Mouse (Mus musculus) liver, embryonic 16.5 days (tissue): Measurements from ENCODE around the gene Tgfb1. TPM values are rescaled to one million over a fixed set of nuclear protein-coding genes. Genes with fewer than 3 reads are reported as not detected.

Source experiments
- ATAC-seq: fragments of 200-750 bp; cut with Nextera tagmentation; 2 replicates; pipeline ENCODE4 v1.8.0; 2017; ENCODE audit warnings: low read depth, mild to moderate bottlenecking, moderate number of reproducible peaks, moderate library complexity
- H3K27ac ChIP-seq: fragments of 300-500 bp; sonication (generic); 2 replicates; pipeline ENCODE4 v1.5.1; 2014; ENCODE audit warnings: mild to moderate bottlenecking, low read length
- H3K27me3 ChIP-seq: fragments of 300-500 bp; sonication (generic); 2 replicates; pipeline ENCODE4 v1.6.1; 2014; ENCODE audit warnings: low read depth, low read length, mixed read lengths; ENCODE audit not compliant: control insufficient read depth, insufficient read depth
- H3K36me3 ChIP-seq: fragments of 300-500 bp; sonication (generic); 2 replicates; pipeline ENCODE4 v1.6.1; 2014; ENCODE audit warnings: mild to moderate bottlenecking; ENCODE audit not compliant: control insufficient read depth, insufficient read depth
- H3K4me1 ChIP-seq: fragments of 300-500 bp; sonication (generic); 2 replicates; pipeline ENCODE4 v1.6.1; 2014; ENCODE audit warnings: low read depth, low read length, mixed read lengths; ENCODE audit not compliant: control insufficient read depth
- H3K4me2 ChIP-seq: fragments of 300-500 bp; sonication (generic); 2 replicates; pipeline ENCODE4 v1.6.1; 2014; ENCODE audit warnings: low read depth, low read length, mixed read lengths
- H3K4me3 ChIP-seq: fragments of 300-500 bp; sonication (generic); 2 replicates; pipeline ENCODE4 v1.5.1; 2014; ENCODE audit warnings: low read depth, mild to moderate bottlenecking, low read length
- H3K9ac ChIP-seq: fragments of 300-500 bp; sonication (generic); 2 replicates; pipeline ENCODE4 v1.6.1; 2014; ENCODE audit warnings: low read depth, low read length
- H3K9me3 ChIP-seq: fragments of 300-500 bp; sonication (generic); replicated peaks from 2 replicates; pipeline ENCODE4 v1.6.1; 2016; ENCODE audit warnings: low read length; ENCODE audit not compliant: control insufficient read depth
- WGBS: fragments of 180-500 bp; shearing (Covaris S2); extraction: QIAGEN DNeasy Blood & Tissue Kit; methylation state at CpG from one replicate; pipeline ENCODE4 v1.1.7; 2014; ENCODE audit not compliant: insufficient replicate concordance; 5-methylcytosine and 5-hydroxymethylcytosine counted together
- polyA plus RNA-seq: library from polyadenylated mRNA; unstranded; fragments of >200 nt; fragmentation: Nextera tagmentation; extraction: Ambion mirVana; gene quantifications from 2 replicates; pipeline ENCODE4 v1.2.1, GENCODE M21; 2015

Gene Tgfb1
- polyA plus RNA-seq, 1 experiment from 2014 or later, result 4.1 TPM

GRCm38 (mm10) chr7:25729862-25730261 lies 43.1 kb downstream of the Tgfb1 start:
- Histone ChIP-seq H3K4me2 (no peak overlapping the region), H3K27me3 (no peaks in the 10 kb centered on the region), H3K36me3 (peaks cover 89% of the 10 kb centered on the region), H3K27ac (no peak overlapping the region), H3K9ac (no peak overlapping the region), H3K9me3 (no peaks in the 10 kb centered on the region), H3K4me3 (no peak overlapping the region), H3K4me1 (no peaks in the 10 kb centered on the region)
- WGBS, result 68% methylated on average over 2 of the region's 2 CpGs
- no peak for ATAC-seq

DNA sequence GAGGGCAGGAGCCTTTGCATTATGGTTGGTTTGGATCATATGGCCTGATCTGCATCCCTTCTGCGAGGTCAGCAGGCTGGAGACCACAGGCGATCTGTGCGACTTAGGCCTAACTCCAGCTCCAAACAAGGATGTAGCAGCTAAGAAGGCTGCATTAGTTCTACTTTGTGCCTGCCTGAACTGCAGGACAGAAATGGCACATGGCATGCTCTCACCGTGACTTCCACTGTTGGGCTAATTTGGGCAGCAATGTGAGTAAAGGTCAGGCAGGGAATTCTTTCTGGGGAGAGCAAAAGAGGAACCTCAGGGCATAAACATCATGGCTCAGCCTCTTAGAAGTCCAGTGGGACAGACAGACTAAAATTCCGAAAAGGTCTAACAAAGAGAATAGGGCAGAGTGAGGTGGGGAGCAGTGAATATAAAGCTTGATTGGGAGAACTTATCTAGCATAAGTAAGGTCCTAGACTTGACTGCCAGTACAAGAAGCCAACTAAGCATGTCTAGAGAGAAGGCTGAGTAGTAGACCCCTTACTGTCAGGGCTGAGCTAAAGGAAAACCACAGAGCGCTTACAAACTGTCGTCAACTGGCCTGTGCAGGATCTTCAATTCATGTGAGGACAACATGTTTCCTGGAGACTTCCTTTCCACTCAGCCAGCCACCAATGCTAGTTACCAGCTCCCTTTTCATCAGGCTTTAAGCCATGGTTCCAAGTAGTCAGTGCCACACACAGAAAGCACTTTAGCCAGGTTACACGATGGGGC lies 44.7 kb downstream of the Tgfb1 start:
- Histone ChIP-seq H3K4me3 (no peak overlapping the region), H3K27ac (no peak overlapping the region)
- 61% methylated on average over 8 of the region's 8 CpGs for WGBS

DNA sequence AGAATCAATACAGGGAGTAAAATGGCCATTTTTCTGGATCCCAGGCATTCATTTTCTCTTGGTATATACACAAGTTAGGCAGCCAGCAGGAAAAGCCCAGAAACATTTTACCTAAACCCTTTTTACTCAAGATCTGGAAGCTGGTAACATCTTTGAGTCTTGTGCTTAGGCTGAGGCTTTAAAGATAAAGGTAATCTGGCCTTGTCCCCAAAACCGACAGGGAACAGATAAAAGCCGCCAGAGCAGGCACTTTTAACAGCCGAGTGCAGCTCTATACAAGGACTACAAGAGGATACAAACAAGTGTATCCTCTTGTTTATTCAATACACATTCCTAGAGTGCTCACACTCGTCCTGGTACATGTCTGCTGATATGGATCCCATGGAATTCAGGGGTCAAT lies 48.2 kb downstream of the Tgfb1 start:
- H3K9me3 ChIP-seq, result no peaks in the 10 kb centered on the region
- H3K27ac ChIP-seq, result no peak overlapping the region
- peaks cover 79% of the 10 kb centered on the region for H3K36me3 ChIP-seq
- WGBS, result 26% methylated on average over 4 of the region's 4 CpGs
- no peak overlapping the region for H3K9ac ChIP-seq
- no peak overlapping the region for H3K4me2 ChIP-seq
- peaks cover 7% of the 10 kb centered on the region for H3K4me1 ChIP-seq
- ATAC-seq, result no peak
- H3K4me3 ChIP-seq, result no peak overlapping the region
- H3K27me3 ChIP-seq, result no peaks in the 10 kb centered on the region

More for the DNA sequence above, 44.7 kb downstream of the Tgfb1 start:
- peaks cover 86% of the 10 kb centered on the region for H3K36me3 ChIP-seq
- no peak overlapping the region for H3K9ac ChIP-seq
- no peaks in the 10 kb centered on the region for H3K9me3 ChIP-seq
- peaks cover 7% of the 10 kb centered on the region for H3K4me1 ChIP-seq
- H3K27me3 ChIP-seq, result no peaks in the 10 kb centered on the region
- ATAC-seq, result no peak
- no peak overlapping the region for H3K4me2 ChIP-seq

DNA sequence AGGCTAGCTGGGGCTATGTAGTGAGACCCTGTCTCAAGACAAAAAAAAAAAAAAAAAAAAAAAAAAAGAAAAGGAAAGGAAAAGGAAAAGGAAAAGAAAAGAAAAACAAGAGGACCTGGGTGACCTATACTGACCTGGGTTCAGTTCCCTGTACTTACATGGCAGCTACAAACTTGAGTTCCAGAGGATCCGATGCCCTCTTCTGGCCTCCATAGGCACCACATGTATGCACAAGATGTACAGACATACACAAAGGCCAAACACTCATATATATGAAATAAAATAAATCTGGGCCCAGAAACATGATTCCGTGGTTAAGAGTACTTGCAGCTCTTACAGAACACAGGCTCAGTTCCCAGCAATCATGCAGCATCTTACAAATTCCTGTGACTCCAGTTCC lies 50.1 kb downstream of the Tgfb1 start:
- ATAC-seq, result no peak
- peaks cover 7% of the 10 kb centered on the region for H3K4me1 ChIP-seq

DNA sequence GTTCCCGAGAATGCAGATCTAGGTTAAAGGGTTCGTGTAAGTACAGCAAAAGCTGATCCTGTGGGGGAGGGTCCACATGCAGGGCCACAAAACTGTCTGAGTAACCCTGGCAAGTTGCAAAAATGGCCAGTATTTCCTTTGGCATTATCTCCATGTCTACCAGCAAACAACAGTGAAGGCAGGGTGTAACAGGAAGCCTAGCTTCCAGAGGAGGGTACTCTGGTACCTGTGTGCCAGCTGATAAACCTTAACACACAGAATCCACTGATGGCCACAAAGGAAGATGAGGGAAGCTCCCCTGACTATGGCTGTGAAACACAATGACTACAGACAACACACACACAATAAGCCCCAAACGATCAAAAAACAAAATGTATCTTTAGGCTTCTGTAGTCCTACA lies 51.5 kb downstream of the Tgfb1 start:
- Histone ChIP-seq H3K4me1 (peaks cover 7% of the 10 kb centered on the region), H3K27me3 (no peaks in the 10 kb centered on the region), H3K4me3 (no peak overlapping the region), H3K9ac (no peak overlapping the region), H3K27ac (no peak overlapping the region), H3K36me3 (peaks cover 81% of the 10 kb centered on the region), H3K4me2 (no peak overlapping the region), H3K9me3 (no peaks in the 10 kb centered on the region)
- peak; percentile 48 for ATAC-seq
- WGBS, result 26% methylated on average over 3 of the region's 3 CpGs

More for the DNA sequence above, 50.1 kb downstream of the Tgfb1 start:
- 86% methylated on average over 2 of the region's 2 CpGs for WGBS
- H3K27me3 ChIP-seq, result no peaks in the 10 kb centered on the region
- H3K9ac ChIP-seq, result no peak overlapping the region
- peaks cover 81% of the 10 kb centered on the region for H3K36me3 ChIP-seq
- H3K4me3 ChIP-seq, result no peak overlapping the region
- no peak overlapping the region for H3K4me2 ChIP-seq
- no peak overlapping the region for H3K27ac ChIP-seq
- no peaks in the 10 kb centered on the region for H3K9me3 ChIP-seq

DNA sequence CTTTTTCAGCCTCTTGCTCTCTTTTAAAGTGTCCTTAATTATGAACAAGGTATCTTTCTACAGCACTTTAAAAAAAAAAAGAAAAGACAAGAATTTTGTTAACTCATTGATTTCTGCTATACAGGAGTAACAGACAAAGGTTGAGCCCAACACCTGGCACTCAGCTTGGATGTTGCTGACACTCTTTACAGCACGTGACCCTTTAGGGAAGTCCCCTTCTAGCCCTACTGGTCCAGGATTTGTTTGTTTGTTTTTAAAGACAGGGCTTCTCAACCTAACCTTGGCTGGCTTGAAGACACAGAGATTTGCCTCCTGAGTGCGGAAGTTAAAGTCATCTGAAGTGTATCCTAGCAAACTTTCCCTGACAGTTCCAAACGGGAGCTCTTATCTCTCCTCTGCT lies 60.0 kb downstream of the Tgfb1 start:
- H3K27me3 ChIP-seq, result no peaks in the 10 kb centered on the region
- H3K4me1 ChIP-seq, result peaks cover 1% of the 10 kb centered on the region
- H3K4me2 ChIP-seq, result no peak overlapping the region
- H3K4me3 ChIP-seq, result no peak overlapping the region
- H3K9ac ChIP-seq, result no peak overlapping the region
- WGBS, result 63% methylated on average over 3 of the region's 3 CpGs
- peaks cover 90% of the 10 kb centered on the region for H3K36me3 ChIP-seq
- no peaks in the 10 kb centered on the region for H3K9me3 ChIP-seq
- H3K27ac ChIP-seq, result no peak overlapping the region
- no peak for ATAC-seq

DNA sequence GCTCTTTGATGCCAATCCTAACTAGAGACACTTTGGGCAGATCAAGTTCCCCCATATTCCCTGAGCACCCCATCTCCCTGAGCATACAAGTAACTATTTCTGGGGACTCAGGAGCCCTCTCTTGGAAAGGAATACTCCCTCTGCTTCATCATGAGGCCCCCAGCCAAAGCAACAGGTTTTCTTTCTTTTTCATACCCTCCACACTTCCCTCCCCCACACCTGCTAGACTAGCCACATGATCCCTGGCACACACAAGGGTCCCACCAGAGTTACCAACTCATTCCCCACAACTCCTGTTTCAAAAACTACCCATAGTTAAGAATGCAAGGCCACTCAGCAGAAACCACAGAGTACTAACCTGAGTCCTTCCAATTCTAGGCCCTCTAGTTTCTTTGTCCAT lies 66.3 kb downstream of the Tgfb1 start:
- peak overlapping the region; percentile 99 for H3K9ac ChIP-seq
- peak overlapping the region; percentile 96; the same call in 1 of the 2 replicates for H3K27ac ChIP-seq
- no peak for ATAC-seq
- no peaks in the 10 kb centered on the region for H3K27me3 ChIP-seq
- no peaks in the 10 kb centered on the region for H3K9me3 ChIP-seq
- H3K4me2 ChIP-seq, result peak overlapping the region; percentile 70
- peaks cover 19% of the 10 kb centered on the region for H3K4me1 ChIP-seq
- peak overlapping the region; percentile 93 for H3K4me3 ChIP-seq
- H3K36me3 ChIP-seq, result peaks cover 31% of the 10 kb centered on the region

GRCm38 (mm10) chr7:25753643-25754438 lies 67.0 kb downstream of the Tgfb1 start:
- H3K36me3 ChIP-seq, result peaks cover 23% of the 10 kb centered on the region
- WGBS, result under 1% methylated on average over 44 of the region's 46 CpGs
- no peak for ATAC-seq

GRCm38 (mm10) chr7:25754439-25754737 lies 67.6 kb downstream of the Tgfb1 start:
- peaks cover 19% of the 10 kb centered on the region for H3K4me1 ChIP-seq
- ATAC-seq, result no peak
- peak overlapping the region; percentile 96 for H3K27ac ChIP-seq
- no peaks in the 10 kb centered on the region for H3K27me3 ChIP-seq
- H3K36me3 ChIP-seq, result peaks cover 18% of the 10 kb centered on the region
- WGBS, result 0% methylated on average over 30 of the region's 30 CpGs
- no peaks in the 10 kb centered on the region for H3K9me3 ChIP-seq
- H3K4me3 ChIP-seq, result peak overlapping the region; percentile 93
- H3K4me2 ChIP-seq, result peak overlapping the region; percentile 70; the same call in 1 of the 2 replicates
- peak overlapping the region; percentile 99 for H3K9ac ChIP-seq

More at GRCm38 (mm10) chr7:25753643-25754438, 67.0 kb downstream of the Tgfb1 start:
- Histone ChIP-seq H3K9me3 (no peaks in the 10 kb centered on the region), H3K4me3 (peak overlapping the region; percentile 93), H3K4me1 (peaks cover 19% of the 10 kb centered on the region), H3K9ac (peak overlapping the region; percentile 99), H3K27me3 (no peaks in the 10 kb centered on the region), H3K27ac (peak overlapping the region; percentile 96), H3K4me2 (peak overlapping the region; percentile 70)
